In genomic region chr12:84119584-84119983, GRCm38 (mm10) we compare ENCODE assay signal across 22 mouse cellular contexts. TPM values are rescaled to one million over a fixed set of nuclear protein-coding genes. Genes with fewer than 3 reads are reported as not detected.
"Had no signal": no experiment of that assay in that cellular context is flagged by ENCODE, and none has a peak within 500 bp of the region (broad histone marks: within the 10 kb centered on the region; RNA-seq: fewer than 3 reads in every experiment).

No protein-coding gene starts in this region.

- H3K27ac ChIP-seq: neural tube, embryonic 13.5 days; neural tube, embryonic 15.5 days; stomach, embryonic 15.5 days; stomach, postnatal 0 days had no signal

- H3K27me3 ChIP-seq: neural tube, embryonic 13.5 days; neural tube, embryonic 15.5 days; stomach, embryonic 15.5 days had no signal

- H3K4me3 ChIP-seq: neural tube, embryonic 13.5 days; neural tube, embryonic 15.5 days; stomach, embryonic 15.5 days had no signal

- H3K9me3 ChIP-seq: neural tube, embryonic 13.5 days; neural tube, embryonic 15.5 days; stomach, embryonic 15.5 days had no signal

- H3K9ac ChIP-seq: neural tube, embryonic 13.5 days; neural tube, embryonic 15.5 days; stomach, embryonic 15.5 days had no signal

- DNase-seq: retina, postnatal 1 day; right cerebral cortex, adult 18-20 months; right cerebral cortex, postnatal 14 days; right cerebral cortex, postnatal 25 days; right cerebral cortex, postnatal 4 days; spleen, adult 18-20 months; thymus, adult 18-20 months; thymus, adult 2 months; thymus, postnatal 14 days; thymus, postnatal 25 days; thymus, postnatal 36 days; thymus, postnatal 4 days had no signal

- H3K36me3 ChIP-seq: neural tube, embryonic 15.5 days; stomach, embryonic 15.5 days had no signal

RNA-seq across cellular contexts. Expression of gene Acot6, which starts 19.1 kb away (rescaled TPM):
- total RNA-seq: neutrophil, adult 5-6 weeks had no signal

RNA-seq across cellular contexts. Expression of gene Acot5, which starts 50.5 kb away (rescaled TPM):
- total RNA-seq: neutrophil, adult 5-6 weeks had no signal
- polyA plus RNA-seq: small intestine, adult 2 months; spleen, adult 2 months; stomach, embryonic 14.5 days; stomach, embryonic 16.5 days; testis, adult 2 months had no signal
